ENCODE assay signal across 10 mouse cellular contexts in genomic region chr3:34034803-34035202, GRCm38 (mm10).
"Had no signal": no experiment of that assay in that cellular context is flagged by ENCODE, and none has a peak within 500 bp of the region (broad histone marks: within the 10 kb centered on the region; RNA-seq: fewer than 3 reads in every experiment).

No protein-coding gene starts in this region.

- H3K4me3 ChIP-seq: lung, embryonic 15.5 days; midbrain, embryonic 10.5 days; neural tube, embryonic 12.5 days had no signal

- H3K27me3 ChIP-seq: lung, embryonic 15.5 days; neural tube, embryonic 12.5 days had no signal

- H3K36me3 ChIP-seq: lung, embryonic 15.5 days; neural tube, embryonic 12.5 days had no signal

- H3K9me3 ChIP-seq: lung, embryonic 15.5 days; midbrain, embryonic 10.5 days; neural tube, embryonic 12.5 days had no signal

- DNase-seq: kidney, adult 2 months; kidney, postnatal 25 days; left cerebral cortex, postnatal 4 days; lung, postnatal 14 days; midbrain, embryonic 14.5 days; thymus, postnatal 36 days had no signal

- H3K4me2 ChIP-seq: liver, embryonic 11.5 days; lung, embryonic 15.5 days; neural tube, embryonic 12.5 days had no signal

- H3K27ac ChIP-seq: lung, embryonic 15.5 days; midbrain, embryonic 10.5 days; neural tube, embryonic 12.5 days had no signal

- H3K4me1 ChIP-seq: lung, embryonic 15.5 days; midbrain, embryonic 10.5 days; neural tube, embryonic 12.5 days had no signal

- H3K9ac ChIP-seq: lung, embryonic 15.5 days; neural tube, embryonic 12.5 days had no signal
